Mouse (Mus musculus) heart, adult 9 months (tissue): ENCODE data around the gene 3110082J24Rik.
A peak's percentile ranks its signal among the peaks of the same experiment; 100 is the strongest.

Source experiments
- DNase-seq, 2 experiments: peaks; one replicate each; pipeline ENCODE4 v3.0.0; 2022; ENCODE audit warnings: low spot score in 2 of 2

3110082J24Rik gene

GRCm38 (mm10) chr5:30118018-30118417 is 12.1 kb upstream of the 3110082J24Rik start:
- DNase-seq, result no peak

GRCm38 (mm10) chr5:30115718-30116117 is 9.8 kb upstream of the 3110082J24Rik start:
- DNase-seq, result no peak

DNA sequence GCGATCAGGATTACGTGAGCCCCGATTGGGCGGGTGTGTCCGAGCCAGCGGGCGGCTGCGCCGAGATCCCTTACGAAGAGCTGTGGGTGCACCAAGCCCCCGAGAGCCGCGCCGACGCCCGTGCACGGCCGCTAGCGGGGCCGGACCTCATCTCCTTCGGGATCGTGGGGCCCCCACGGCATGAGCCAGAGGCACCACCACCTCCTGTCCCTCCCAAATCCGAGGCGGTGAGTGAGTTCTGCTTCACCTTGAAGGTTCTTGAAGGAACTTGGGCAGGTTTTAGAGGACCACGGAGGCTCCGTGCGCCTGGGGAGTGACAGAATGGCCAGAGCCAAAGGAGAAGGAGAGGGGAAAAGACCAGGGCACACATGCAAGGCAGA is 8.9 kb upstream of the 3110082J24Rik start:
- DNase-seq, result no peak

DNA sequence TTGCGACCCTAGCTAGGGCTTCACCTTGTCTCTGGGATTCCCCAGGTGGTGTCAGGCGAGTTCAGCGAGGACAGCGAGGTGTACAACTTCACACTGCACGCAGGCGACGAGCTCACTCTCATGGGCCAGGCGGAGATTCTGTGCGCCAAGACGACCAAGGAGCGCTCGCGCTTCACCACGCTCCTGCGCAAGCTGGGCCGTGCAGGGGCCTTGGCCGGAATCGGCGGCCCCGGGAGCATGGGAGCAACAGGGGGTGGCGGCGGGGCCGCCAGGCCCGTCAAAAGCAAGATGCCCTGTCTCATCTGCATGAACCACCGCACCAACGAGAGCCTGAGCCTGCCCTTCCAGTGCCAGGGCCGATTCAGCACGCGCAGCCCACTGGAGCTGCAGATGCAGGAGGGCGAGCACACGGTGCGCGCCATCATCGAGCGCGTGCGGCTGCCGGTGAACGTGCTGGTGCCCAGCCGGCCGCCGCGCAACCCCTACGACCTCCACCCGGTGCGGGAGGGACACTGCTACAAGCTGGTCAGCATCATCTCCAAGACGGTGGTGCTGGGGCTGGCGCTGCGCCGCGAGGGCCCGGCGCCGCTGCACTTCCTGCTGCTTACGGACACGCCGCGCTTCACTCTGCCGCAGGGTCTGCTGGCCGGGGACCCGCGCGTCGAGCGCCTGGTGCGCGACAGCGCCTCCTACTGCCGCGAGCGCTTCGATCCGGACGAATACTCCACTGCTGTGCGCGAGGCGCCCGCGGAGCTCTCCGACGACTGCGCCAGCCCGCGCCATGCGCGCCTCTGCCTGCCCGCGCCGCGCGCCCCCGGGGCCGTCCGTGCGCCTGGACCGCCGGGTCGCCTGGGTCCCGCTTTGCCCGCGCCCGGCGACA is 8.2 kb upstream of the 3110082J24Rik start:
- DNase-seq, result peak; percentile 37 to 45

GRCm38 (mm10) chr5:30112533-30113068 is 6.7 kb upstream of the 3110082J24Rik start:
- DNase-seq, result no peak

- DNase-seq, result no peak
These were observed 5.9 kb upstream of the 3110082J24Rik start for GRCm38 (mm10) chr5:30111771-30112170.

DNA sequence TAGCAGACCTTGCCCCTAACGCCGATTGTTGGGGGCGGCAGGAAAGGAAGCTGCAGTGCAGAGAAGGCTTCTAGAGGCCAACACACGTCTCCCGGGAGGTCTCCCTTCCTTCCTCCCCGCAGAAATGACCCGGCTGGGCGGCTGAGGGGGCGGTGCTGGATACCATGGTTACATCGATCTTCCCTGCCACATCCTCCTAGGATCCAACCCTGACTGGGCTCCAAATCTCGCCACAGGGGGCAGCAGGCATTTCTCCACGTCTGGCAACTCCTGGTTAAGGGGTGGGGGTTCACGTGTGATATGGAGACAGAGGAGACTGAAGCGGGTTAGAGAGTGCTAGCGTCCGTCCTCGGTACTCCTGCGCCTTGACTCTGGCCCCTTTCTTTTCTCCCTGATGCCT is 5.2 kb upstream of the 3110082J24Rik start:
- DNase-seq, result peak; percentile 33 to 49

DNA sequence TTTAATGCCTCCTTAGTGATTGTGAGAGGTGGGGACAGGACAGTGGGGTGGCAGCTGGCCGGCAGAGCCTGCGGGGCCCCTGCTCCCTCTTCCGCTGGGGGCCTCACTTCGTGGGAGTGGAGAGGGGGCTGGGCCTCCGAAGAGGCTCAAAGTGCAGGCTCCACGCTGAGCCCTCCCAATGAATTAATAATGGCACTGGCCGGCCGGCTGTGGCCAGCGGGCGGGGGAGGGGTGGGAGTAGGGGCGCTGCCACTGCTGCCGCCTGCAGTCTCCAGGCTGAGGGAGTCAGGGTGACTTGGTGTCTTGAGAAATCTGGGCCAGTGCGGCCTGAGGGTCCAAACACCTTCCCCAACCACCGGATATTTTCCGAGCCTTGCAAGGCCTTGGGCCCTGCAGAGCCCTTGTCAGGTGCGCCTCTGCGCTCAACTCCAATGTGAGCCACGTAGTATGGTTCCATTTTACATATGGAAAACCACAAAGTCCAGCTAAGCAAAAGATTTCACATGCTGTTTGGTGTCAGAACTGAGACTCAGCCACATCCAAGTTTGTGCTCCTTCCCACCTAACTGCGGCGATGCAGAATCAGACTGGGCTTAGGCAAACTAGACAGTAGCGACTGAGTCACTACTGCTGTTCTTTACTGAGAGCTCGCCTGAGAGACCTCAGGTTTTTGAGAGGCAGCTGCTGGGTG is 4.6 kb upstream of the 3110082J24Rik start:
- DNase-seq, result no peak

- DNase-seq, result no peak
These were observed 4.0 kb upstream of the 3110082J24Rik start for GRCm38 (mm10) chr5:30109899-30110298.

DNA sequence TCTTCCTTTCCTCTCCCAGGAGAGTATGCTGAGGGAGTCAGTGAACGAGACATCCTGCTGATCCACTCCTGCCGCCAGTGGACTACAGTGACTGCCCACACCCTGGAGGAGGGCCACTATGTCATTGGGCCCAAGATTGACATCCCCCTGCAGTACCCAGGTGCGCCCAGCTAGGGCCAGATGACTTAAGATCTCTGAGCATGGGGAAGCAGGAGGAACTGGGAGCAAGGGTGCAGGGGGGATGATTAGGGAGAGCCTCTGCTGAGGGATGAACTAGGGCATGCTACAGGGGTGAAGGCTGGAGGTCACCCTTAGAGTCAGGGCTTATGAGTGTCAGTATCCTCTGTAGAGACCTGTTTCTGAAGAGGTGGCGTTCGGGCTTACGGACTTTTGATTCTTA is 2.3 kb upstream of the 3110082J24Rik start:
- no peak for DNase-seq

- DNase-seq, result no peak
These were observed 1.7 kb upstream of the 3110082J24Rik start for GRCm38 (mm10) chr5:30107611-30108041.

GRCm38 (mm10) chr5:30107186-30107585 is 1.3 kb upstream of the 3110082J24Rik start:
- DNase-seq, result no peak

- DNase-seq, result no peak
These were observed 870 bp upstream of the 3110082J24Rik start for GRCm38 (mm10) chr5:30106756-30107155.

- DNase-seq, result no peak
These were observed 832 bp downstream of the 3110082J24Rik start, which contains the start of gene Garem2 for GRCm38 (mm10) chr5:30104841-30105667. TSS of gene Garem2 (plus strand) at chr5:30105161.

GRCm38 (mm10) chr5:30104339-30104738 is 1.5 kb downstream of the 3110082J24Rik start:
- no peak for DNase-seq

- no peak for DNase-seq
These were observed 2.5 kb downstream of the 3110082J24Rik start for GRCm38 (mm10) chr5:30103340-30103739.

DNA sequence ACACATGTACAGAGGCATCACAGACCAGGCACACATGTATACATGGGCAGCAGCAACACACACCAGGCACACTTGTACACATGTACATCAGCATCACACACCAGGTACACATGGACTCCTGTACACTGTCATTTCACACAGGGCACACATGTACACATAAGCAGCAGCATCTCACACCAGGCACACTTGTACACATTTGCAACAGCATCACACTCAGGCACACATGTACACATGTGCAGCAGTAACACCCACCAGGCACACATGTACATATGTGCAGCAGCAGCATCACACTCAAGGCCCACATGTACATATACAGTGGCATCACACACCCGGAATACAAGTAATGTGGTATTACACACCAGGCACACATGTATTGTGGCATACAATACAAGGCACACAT is 7.6 kb downstream of the 3110082J24Rik start:
- no peak for DNase-seq

DNA sequence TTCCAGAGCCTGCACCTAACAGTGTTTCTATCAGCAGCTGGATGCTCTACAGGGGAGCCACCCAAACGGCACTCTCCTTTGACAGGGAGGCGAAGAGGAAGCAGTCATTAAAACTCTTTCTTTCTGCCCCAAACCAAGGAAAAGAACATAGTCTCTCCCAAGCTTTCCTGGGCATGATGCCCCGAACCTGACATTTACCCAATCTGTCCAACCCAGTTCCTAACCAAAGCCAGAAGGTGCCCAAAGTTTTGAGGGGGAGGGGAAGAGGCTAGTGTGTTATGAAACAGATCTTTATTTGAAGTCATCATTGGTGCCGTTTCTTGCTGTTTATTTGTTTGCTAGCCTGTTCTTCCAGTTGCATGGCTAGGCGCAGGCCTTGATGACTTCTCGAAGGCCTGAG is 10.2 kb downstream of the 3110082J24Rik start:
- DNase-seq, result no peak

DNA sequence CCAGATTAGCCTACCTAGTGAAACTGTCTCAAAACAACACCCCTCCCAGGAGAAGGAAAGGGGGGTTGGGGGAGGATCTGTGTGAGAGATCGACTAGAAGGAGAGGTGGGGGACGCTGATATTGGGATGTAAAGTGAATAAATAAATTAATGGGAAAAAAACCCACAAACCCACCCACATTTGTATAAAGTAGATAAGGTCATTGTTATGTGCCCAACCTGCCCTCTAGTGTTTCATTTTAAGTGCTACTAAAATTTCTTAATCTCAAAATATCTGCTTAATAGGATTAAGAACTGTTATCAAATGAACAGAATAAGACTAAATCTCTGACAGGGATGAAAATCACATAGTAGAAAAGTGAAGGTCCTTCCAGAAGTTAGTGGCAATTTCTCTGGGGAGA is 11.5 kb downstream of the 3110082J24Rik start:
- no peak for DNase-seq

DNA sequence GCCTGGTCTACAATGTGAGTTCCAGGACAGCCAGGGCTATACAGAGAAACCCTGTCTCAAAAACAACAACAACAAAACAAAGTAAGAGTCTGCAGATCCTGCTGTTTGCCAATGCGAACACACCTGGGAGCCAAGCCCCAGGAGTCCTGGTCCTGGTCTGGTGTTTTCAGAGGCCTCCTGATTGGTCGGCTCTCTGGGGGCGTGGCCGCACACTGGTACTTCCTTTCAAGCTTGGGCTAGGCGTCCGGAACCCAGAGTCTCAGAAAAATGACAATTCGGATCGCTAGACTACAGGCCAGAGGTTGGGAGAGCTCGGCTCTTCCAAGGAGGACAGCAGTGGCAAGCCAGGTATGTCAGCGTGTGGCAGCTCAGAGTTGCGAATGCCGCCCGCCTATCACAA is 13.2 kb downstream of the 3110082J24Rik start:
- DNase-seq, result no peak
